Mouse (Mus musculus) gastrocnemius, adult 8-10 months (tissue): Measurements from ENCODE around the gene Ddb1. TPM values are rescaled to one million over a fixed set of nuclear protein-coding genes. Genes with fewer than 3 reads are reported as not detected.

Source experiments
- DNase-seq, 2 experiments: peaks; one replicate each; pipeline ENCODE4 v3.0.0; 2022; ENCODE audit warnings: low spot score in 2 of 2
- total RNA-seq, 4 experiments: library from RNA; stranded (reverse); gene quantifications; 2 replicates each; pipeline ENCODE4 v1.2.4; 2022

The Ddb1 gene
- total RNA-seq, 4 experiments from 2014 or later, result 116 to 144 (median 125) TPM

DNA sequence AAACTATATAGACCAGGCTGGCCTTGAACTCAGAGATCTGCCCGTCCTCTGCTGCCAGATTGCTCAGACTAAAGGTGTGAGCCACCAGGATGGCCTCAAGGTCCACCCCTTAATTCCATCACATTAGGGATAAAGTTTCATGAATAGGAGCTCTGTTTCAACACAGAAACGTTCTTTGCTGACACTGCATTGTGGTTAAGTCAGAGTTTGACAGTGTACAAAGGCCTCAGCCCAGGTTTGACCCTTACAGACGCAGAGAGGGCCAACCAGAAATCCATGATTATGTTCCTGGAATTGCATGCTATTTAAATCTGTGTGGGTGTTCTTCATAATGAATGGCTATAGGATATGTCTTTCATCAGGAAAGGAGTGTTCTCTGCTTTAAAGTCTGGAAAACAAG lies 14.8 kb upstream of the Ddb1 start:
- no peak for DNase-seq

DNA sequence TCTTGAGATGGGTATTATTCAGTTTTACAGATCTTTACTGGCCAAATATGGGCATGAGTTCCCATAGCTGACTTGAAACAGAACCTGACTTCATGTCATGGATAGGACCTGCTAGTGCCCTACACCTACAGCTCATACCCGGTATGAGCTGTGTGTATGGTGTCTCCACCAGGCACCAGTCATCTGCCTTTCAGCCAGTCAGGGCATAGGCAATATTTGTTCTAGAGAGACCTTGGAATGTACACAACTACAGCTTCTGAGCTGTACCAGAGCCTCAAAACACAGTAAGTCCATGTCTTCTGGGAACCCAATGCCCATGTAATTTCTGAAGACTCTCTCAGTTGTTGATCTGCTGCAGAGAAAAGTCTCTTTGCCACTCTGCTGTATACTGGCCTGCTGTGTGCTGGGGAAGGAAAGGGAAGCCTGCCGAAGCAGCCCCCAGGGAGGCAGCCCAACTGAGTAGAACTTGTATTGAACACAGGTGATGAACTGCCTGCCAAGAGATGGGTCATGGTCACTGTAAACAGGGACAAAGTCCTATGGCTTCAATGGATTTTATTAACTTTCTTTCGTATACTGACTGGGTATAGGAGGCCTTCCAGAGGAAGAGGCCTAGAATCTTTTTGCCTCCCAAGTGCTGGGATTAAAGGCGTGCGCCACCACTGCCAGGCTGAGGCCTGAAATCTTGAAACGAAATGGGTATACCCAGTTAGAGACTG lies 13.3 kb upstream of the Ddb1 start:
- no peak for DNase-seq

DNA sequence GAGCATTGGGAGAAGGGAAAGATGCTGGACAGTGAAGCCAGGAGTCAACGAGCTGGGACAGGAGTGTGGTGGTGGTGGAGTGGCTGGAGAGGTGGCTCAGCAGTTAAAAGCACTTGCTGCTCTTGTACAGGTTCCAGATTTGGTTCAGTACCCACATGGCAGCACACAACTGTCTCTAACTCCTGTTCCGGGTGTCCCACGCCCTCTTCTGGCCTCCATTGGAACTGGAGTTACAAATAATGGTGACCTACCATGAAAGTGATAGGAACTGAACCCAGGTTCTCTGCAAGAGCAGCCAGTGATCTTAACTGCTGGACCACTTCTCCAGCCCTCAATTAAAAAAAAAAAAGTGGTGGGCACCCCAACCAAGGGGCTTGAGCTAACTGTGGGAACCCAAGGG lies 6.9 kb upstream of the Ddb1 start:
- DNase-seq, result no peak

GRCm38 (mm10) chr19:10599648-10600047 lies 5.5 kb upstream of the Ddb1 start:
- no peak for DNase-seq

DNA sequence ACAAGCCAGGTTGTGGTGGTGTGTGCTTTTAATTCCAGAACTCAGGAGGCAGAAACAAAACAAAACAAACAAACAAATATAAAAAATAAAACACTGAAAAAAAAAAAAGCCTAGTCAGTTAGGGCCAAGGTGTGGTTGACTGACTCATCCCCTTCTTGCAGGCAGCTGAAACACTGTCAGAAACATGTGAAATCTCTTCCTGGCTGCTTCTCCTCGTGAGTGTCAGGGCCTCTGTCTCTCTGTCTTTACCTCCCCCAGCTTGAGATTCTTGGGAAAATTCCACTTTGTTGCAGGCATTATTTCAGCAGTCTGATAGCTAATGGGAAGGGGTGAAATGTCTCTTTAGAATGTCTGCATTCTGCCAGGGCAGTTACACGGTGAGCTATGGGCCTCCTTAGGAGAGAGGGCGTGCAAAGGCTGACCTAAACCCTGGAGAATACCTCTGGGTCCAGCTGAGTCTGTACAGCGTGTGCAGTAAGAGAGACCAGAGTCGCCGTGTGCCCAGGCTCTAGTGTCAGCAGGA lies 2.8 kb upstream of the Ddb1 start:
- no peak for DNase-seq

DNA sequence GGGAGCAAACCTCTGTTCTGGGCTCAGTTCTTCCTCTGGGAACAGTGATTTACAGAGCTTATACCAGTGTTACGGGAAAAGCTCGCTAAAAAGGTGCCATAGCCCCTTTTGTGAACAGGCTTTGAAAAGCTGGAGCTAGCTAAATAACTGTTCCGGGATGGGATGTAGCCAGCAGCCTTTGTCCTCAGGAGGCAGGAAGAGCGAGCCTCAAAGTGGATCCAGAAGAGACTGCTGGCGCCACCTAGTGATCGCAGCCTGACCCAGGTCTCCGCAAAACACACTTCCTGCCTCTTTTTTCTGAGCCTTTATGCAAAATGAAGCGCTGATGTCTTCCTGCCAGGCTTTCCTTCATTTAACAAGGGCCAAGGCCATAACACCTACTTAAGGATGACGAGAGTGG lies 2.3 kb upstream of the Ddb1 start:
- DNase-seq, result peak; percentile 73 to 77

- no peak for DNase-seq
These were observed 1.2 kb upstream of the Ddb1 start for GRCm38 (mm10) chr19:10603660-10604523.

DNA sequence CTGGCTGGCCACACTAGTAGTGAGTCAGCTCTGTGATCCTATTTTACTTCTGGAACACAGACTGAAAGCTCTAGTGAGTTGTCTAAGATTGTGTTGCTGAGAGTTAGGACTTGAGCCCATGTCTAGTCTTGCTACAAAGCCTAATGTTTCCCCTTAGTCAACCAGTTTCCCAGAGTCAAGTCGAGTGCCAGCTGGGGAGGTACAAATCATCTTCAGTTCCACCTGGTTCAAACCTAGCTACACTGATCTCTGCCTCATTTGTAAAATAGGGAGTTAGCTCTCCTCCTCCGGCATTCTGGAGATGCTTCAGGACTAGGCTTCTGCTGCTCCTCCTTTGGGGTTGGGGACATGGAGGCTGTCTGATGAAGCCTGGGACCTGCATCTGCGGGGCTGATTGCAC lies 593 bp upstream of the Ddb1 start:
- no peak for DNase-seq

GRCm38 (mm10) chr19:10605901-10606622 lies 935 bp downstream of the Ddb1 start:
- DNase-seq, result no peak

DNA sequence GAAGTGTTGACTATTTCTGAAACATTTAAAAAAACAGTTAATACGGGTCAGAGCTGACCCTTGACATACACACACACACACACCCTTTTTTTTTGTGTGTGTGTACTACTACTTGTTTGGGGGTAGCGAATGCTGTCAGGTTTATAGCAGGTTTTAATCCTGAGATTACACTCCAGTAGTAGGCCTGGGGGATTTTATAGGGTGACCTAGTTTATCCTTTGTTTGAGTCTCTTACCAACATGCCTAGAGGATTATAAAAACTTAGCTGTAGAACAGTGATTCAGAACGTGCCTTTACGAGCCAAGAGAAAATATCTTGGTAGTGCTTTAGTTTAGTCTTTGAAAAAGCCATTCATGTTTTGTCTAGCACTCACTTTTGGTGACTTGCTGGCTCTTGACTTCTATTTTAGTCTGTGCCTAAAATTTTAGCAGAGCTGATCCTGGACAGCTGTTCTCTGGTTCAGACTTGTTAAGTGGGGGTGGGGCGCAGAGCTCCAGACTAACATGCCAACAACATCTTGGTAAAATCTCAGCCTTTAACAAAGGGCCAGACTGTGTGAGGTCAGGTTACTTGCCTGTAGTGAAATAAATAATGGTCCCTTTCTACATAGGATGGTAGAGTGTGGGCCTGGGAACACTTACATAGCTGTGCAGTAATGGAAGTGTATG lies 3.6 kb downstream of the Ddb1 start:
- DNase-seq, result no peak

GRCm38 (mm10) chr19:10634106-10634871 lies 29.2 kb downstream of the Ddb1 start, which contains the start of gene Vwce:
Vwce (plus strand) TSS chr19:10634213.
- DNase-seq, result no peak

DNA sequence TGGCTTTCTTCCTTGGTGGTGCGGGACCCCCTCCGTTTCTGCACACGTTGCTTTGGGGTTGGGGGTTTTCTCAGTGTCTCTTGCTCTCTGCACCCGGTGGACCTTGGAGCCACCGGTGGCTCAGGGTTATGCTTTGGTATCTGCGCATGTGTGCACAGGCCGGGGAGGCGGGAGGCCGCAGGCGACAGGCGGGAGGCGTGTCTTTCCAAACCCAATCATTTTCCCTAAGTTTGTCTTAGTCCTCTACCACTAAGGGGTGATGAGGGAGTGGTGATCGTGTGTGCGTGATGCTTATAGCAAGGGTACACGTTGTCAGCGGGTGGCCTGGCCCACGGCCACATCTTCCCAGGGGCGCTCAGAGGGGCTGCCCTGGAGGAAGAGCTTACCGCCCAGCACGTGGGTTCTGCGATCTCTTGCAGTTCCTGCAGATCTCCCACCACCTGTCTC lies 29.8 kb downstream of the Ddb1 start:
- DNase-seq, result no peak

DNA sequence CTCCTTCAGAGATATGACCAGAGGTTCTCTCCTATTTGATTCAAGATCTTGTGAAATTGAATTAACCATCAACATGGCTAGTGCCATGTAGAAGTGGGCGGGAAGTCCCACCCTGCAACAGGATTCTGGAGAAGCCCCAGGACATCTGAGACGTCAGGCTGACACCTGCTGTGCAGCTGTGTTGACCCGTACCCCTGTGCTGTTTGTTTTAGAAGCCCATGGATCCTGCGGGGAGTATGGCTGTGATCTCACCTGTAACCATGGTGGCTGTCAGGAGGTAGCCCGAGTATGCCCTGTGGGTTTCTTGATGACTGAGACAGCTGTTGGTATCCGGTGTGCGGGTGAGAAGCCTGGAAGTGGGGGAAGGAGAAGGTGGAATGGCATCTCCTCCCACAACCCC lies 32.7 kb downstream of the Ddb1 start:
- DNase-seq, result no peak

DNA sequence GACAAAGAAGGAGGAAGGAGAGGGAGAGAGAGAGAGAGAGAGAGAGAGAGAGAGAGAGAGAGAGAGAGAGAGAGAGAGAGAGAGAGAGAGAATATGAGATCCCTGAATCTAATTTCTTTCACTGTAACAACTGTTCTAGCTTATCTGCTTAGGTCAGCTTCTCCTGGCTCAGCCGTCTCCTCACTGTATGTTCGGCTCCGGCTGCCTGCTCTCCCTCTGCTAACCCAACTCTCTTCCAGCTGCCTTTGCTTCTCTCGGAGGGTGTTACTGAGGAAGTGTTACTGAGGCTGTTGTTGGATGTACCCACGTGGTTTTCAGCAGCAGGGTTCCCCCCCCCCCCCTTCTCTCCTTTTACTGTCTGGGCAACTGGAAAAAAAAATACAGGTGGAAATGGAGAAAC lies 35.0 kb downstream of the Ddb1 start:
- no peak for DNase-seq

DNA sequence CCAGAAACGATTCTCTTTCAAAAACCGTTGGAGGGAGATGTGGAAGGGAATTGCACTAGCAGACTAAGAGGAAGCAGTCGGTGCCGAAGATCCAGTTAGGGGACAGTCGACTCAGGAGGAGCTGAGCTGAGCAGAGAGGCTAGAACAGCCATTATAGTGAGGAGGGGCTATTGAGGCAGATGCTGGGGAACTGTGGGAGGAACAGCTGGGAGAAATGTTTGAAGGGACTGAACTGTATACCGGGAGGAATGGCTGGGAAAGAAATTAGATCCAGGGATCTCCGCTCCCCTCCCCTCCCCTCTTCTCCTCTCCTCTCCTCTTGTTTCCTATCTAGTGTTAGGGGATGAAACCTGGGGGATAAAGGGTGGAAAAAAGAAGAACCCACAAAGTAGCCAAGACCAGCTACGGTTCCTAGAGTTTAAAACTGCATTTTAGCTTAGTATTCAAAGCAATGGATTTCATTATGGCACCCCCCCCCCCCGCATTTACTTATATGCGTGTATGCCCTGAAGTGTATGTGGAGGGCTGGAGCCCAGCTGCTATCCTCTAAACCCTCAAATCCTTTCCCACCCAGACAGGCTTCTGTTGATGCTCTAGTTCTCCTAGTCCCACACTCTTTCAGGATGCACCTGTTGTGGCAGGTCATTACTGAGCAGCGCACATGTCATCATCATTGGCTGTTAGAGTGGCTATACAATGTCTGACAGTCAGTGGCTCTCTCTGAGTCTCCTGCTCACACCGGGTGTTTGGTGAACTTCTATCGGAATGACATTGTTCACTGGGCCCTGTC lies 35.7 kb downstream of the Ddb1 start:
- DNase-seq, result no peak

GRCm38 (mm10) chr19:10645616-10646015 lies 40.5 kb downstream of the Ddb1 start:
- DNase-seq, result no peak

DNA sequence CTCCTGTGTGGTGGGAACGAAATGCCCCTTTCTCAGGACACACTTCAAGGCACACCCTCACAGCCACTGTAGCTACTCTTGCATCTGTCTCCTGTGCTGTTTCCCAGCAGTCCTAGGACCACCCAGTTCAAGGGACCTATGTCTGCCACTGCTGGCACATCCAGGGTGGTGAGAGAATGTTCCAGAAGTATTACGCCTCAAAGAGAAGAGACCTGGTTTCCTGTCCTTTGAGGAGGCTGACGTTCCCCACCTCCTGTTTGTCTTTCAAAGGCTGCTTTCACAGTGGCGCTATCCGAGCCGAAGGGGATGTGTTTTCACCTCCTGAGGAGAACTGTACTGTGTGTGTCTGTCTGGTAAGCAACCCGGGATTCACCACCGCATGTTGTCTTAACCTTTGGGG lies 43.0 kb downstream of the Ddb1 start:
- DNase-seq, result no peak

- DNase-seq, result no peak
These were observed 50.9 kb downstream of the Ddb1 start for GRCm38 (mm10) chr19:10656058-10656457.

- DNase-seq, result no peak
These were observed 52.6 kb downstream of the Ddb1 start for GRCm38 (mm10) chr19:10657742-10658141.

GRCm38 (mm10) chr19:10658406-10658805 lies 53.3 kb downstream of the Ddb1 start:
- DNase-seq, result no peak
